Mouse (Mus musculus): Measurements from ENCODE around the gene C4b. TPM values are rescaled to one million over a fixed set of nuclear protein-coding genes. Genes with fewer than 3 reads are reported as not detected.
A peak's percentile ranks its signal among the peaks of the same experiment; 100 is the strongest.
"Not testable (repeated sequence)": the region's sequence is repeated elsewhere in the genome, so short reads cannot be mapped to it uniquely, and the experiment has no call there.

Gene C4b
- total RNA-seq, 2 experiments from 2014 or later, result 7.6 to 10.3 TPM

DNA sequence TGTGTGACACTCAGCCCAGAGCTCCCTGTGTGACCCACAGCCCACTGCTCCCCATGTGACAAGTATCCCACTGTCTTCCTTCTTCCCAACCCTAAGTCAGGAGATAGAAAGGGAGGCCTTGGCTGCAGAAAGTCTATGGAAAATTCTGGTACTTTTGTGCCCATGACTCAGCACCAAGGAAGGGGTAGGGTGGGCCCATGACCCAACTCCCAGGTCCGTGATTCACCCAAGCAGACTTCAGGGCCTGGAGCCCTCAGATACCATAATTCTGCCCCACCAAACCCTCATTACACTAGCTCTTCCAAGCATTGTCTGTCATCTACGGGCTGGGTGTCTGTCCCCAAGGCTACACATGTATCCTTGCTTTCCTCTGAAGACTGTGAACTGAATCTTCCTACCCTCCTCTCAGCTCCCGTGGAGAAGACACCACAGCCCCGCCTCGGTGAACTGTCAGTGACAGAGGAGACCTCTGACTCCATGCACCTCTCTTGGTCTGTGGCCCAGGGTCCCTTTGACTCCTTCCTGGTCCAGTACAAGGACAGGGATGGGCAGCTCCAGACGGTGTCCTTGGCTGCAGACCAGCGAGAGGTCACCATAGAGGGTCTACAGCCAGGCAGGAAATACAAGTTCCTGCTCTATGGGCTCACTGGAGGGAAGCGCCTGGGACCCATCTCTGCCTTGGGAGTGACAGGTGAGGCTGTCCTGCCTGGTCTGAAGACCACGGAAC, 29.3 kb downstream of the C4b start:
- intact Hi-C loops (cut with DNase I); DNase-seq (ENCODE audit: low spot score in 2 of 2): not testable (repeated sequence)

DNA sequence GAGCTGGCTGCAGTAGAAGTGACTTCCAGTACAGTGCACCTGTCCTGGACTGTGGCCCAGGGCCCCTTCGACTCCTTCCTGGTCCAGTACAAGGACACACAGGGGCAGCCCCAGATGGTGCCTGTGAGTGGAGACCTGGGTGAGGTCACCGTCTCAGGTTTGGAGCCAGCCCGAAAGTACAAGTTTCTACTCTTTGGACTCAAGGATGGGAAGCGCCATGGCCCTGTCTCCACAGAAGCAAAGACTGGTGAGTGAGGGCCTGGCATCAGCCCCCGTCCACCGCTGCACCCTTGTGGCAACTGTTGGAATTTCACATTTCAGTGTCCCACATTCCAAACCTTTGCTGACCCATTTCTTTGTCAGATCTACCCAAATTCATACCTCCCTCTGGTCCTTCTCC, 30.7 kb downstream of the C4b start:
- intact Hi-C loops (cut with DNase I), result loop anchor here (2.0 kb wide), 1 partner anchor 58 kb away; no protein-coding TSS in a partner anchor
- DNase-seq (ENCODE audit: low spot score in 2 of 2), result peak; percentile 57 to 66

DNA sequence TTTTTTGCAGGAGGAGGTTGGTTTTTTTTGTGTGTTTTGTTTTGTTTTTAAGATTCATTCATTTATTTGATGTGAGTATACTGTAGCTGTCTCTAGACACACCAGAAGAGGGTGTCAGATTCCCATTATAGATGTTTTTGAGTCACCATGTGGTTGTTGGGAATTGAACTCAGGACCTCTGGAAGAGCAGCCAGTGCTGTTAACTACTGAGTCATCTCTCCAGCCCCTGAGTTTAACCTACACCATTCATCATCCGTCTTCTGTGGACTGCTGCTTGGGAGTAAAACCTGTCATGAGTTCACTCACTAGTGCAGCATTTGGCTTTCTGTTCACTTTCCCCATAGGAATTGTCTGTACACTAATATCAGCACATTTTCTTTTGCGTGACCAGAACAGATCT, 37.2 kb downstream of the C4b start:
- DNase-seq (ENCODE audit: low spot score in 2 of 2); intact Hi-C loops (cut with DNase I): not testable (repeated sequence)

DNA sequence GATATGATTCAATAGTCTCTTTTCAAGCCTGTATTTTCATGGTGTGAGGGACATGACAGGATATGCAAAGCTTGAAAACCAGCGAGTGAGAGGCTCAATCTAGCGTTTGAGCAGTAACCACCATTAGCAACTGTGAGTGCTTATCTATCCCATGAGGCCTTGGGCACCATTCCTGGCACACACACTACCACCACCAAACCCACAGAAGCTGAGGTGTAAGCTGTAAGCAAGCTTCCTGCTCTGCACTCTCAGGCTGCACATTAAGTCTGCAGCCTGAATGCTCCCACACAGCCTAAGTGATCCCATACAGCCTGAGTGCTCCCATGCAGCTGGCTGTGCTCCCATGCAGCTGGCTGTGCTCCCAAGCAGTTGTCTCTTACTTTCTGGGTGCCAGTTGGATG, 43.0 kb downstream of the C4b start:
- peak; percentile 49 to 73 for DNase-seq (ENCODE audit: low spot score in 2 of 2)
- intact Hi-C loops (cut with DNase I), result loop anchor here (2.0 kb wide), 1 partner anchor 72 kb away; the partner anchor contains the start of genes Ppt2 and Prrt1

DNA sequence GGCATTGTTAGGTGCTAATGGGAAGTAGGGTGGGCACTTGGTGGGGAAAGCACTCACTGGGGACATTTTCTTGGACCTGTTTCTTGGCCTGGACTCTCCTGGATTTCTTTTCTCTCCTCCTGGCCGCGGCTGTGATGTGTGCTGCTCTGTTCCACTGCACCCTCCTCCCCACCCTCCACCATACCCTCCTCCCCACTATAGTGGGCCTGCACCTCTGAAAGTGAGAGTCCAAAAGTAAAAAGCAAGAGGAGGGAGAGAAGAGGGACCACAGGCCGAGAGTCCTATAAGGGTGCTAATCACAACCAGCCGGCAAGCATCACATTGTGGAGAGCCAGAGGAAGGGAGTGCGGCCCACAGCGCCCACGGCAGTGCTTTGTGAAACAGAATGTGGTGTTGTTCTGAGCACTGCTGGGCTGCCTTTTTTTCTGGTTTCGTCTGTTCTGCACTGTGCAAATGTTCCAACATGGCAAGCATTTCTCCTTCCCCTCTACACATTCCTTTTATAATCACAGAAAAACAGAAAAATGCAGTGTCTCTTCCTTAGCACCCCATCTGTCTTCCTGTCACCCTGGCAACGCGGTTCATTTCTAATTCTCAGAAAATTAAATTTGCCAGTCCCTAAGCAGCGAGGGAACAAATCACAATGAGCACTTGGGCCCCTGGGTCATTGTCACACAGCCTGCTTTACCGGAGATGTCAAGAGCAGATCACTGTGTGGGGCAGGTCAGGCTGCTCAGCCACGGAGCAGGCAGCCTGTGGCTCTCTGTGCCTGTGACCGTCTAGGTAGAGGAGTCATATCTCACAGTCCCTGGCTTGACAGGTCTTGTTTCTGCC, 43.9 kb downstream of the C4b start:
- intact Hi-C loops (cut with DNase I), result loop anchor here (2.0 kb wide), 1 partner anchor 71 kb away; the partner anchor contains the start of genes Ppt2 and Prrt1
- DNase-seq (ENCODE audit: low spot score in 2 of 2), result peak; percentile 64 to 92

DNA sequence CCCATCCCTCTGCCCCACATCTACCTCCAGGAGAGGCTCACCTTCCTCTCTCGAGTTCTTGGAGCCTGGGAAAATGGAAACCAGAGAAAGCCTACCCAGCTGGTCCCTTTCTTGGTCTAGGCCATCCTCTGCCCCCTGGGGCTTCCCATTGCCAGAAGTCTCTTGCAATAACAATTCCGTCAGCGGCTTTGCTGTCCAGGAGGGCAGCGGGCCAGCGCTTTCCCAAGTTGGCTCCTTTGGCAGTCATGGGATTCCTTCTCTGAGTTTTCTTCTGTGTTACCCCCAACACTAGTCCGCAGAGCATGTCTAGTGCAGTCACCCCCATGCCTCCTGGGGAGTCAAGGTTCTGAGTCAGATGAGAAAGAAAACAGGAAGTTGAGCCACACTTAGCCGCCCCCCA, 50.8 kb downstream of the C4b start:
- DNase-seq (ENCODE audit: low spot score in 2 of 2), result no peak
- intact Hi-C loops (cut with DNase I), result no loop called here

DNA sequence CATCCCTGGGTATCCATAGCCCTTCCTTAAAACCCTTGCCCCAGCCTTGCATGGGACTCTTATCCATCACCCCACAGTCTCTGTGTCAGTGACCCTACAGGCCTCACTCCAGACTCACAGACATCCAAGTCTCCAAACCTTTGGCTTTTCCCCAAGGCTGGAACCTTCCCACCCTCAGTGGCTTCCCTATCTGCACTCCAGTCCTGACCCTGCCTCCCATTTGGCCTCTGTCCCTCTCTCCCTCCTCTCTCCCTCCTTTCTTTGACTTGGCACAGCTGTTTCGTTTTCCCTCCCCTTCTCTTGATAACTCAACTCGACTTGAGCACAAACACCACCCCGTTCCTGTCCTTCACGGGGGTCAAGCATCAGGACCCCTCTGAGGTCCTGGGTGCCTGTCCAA, 53.2 kb downstream of the C4b start:
- DNase-seq (ENCODE audit: low spot score in 2 of 2), result no peak
- intact Hi-C loops (cut with DNase I), result no loop called here

DNA sequence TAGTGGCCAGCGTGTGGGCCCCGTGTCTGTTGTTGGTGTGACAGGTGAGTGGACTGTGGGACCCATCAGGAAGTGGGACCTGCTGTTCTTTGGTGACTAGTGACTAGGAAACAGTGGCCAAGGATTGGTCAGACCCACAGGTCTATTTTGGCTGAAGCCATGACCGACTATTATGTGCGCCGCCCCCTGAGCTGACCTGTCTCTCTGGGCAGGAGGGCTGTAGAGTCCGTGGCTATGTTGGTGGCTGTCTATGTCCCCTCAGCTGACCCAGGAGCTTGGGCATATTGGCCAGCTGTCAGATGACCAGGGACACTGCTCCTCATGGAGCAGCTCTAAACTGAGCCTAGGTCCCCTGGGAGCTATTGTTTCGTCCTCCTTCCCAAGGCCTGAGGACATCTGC, 54.8 kb downstream of the C4b start:
- intact Hi-C loops (cut with DNase I), result no loop called here
- DNase-seq (ENCODE audit: low spot score in 2 of 2), result no peak

DNA sequence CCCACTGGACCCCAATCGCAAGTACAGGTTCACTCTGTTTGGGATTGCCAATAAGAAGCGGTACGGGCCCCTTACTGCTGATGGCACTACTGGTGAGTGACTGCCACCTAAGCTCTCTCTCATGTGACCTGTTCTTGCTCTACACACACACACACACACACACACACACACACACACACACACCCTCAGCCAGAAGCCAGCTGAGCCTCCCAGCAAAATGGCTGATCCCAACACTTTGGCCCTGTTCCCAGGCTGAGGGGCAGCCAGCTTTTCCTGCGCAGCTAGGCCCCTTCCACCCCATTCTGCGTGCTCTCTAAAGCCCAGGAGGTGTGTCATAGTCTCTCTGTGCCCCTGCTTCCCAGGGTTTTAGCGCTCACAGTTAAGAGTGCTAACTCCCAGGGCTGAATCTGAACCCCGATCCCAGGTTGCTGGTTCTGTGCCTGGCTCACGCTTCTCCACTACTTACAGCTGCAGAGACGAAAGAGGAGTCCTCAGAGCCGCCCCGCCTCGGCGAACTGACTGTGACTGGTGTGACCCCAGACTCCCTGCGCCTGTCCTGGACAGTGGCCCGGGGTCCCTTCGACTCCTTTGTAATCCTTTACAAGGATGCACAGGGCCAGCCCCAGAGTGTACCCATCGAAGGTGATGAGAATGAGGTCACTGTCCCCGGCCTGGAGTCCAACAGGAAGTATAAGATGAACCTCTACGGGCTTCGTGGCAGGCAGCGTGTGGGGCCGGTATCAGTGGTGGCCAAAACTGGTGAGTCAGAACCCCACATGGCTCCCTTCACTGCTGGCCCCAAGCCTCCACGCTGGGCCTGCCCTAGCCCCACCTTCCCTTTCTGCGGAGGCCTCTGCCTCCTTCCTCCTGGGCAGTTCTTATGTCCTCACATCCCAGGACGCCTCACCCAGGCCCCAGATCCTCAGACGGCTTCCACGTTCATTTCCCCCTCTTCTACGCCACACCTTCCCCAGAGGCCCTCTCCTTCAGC, 58.3 kb downstream of the C4b start:
- intact Hi-C loops (cut with DNase I), result no loop called here

DNA sequence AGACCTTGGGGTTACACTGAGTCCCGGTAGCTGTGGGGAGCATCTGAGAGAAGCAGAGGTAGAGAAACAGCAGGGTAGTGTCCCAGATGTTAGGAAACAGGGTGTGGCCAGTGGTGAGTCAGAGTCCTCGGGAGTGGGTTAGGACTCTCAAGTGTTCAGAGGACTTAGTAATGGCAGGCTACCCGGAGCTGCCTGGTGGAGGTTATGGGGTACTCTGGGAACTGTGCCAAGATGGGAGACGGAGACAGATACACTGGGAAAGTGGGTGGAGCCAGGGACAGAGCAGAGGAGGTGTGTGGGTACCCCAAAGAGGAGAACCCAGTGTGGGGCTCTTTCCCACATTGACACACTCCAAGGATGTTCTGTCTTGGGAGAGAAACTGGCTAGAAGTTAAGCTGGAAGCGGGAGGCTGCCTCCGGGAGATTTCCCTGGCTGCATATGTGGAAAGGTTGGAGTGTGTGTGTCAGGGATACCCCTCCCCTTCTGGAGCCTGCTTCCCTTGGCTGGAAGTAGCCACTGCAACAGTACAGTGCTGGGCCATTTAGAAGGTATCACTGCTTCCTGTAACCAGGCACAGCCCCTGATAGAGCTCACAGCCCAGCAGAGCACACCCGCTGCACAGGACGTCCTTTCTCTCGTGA, 59.3 kb downstream of the C4b start:
- DNase-seq (ENCODE audit: low spot score in 2 of 2), result no peak
- intact Hi-C loops (cut with DNase I), result no loop called here

More for the DNA sequence above, 58.3 kb downstream of the C4b start:
- no peak for DNase-seq (ENCODE audit: low spot score in 2 of 2)

DNA sequence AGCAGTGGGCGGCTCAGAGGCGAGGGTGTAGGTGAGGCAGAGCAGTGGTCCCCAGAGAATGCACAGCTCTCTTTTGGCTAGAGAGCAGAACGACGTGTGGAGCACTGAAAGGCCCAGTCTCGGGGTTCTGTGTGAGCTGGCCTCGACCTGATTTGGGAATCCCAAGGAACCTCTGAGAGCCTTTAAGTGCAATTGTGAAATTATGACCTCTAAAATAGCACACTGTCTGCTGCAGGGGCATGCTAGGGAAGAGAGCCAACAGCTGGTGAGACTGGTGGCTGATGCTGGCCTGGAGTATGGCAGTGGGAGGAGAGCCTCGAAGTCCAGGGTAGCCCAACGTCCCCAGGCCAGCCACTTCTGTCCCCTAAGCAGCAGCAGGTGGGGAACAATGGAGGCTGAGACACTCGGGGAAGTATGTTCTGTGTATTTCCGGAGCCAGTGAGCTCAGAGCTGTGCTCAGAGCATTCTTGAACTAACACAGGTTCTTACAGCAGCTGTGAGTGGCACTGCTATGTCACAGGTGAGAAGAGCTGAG, 59.9 kb downstream of the C4b start:
- DNase-seq (ENCODE audit: low spot score in 2 of 2), result no peak
- intact Hi-C loops (cut with DNase I), result no loop called here

DNA sequence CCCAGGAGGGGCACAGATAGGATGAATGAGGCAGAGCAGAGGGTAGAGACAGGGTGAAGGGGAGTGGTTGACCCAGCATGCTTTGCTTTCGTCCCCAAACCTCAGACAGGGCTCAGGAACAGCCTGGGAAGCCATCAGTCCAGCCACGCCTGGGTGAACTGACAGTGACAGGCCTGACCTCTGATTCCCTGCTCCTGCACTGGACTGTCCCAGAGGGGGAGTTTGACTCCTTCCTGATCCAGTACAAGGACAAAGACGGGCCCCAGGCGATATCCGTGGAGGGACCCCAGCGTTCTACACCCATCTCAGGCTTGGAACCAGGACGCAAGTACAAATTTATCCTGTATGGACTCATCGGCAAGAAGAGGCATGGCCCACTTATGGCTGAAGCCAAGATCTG, 60.5 kb downstream of the C4b start:
- no peak for DNase-seq (ENCODE audit: low spot score in 2 of 2)
- intact Hi-C loops (cut with DNase I), result no loop called here

DNA sequence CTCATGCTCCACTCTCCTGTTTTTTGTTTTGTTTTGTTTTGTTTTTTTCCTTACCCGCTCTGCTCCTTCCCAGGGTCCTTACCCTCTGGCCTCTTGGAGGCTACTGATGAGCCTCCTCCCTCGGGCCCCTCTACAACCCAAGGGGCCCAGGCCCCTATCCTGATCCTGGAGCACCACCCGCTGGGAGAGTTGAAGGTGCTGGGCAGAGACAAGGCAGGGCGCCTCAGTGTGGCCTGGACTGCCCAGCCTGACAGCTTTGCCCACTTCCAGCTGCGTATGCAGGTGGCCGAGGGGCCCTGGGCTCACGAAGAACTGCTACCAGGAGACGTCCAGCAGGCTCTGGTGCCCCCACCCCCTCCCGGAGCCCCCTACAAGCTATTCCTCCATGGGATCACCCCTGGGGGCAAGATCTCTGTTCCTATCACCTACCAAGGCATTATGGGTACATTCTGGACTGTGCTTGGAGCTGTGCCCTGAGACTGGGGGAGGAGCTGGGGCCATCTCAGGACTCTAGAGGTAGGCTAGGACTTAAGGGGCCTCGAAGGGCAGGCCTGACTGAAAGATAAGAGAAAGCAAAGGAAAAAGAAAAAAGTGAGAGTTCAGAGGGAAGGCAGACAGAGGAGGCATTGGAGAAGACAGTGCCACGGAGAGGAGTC, 61.7 kb downstream of the C4b start:
- intact Hi-C loops (cut with DNase I), result no loop called here
- no peak for DNase-seq (ENCODE audit: low spot score in 2 of 2)

DNA sequence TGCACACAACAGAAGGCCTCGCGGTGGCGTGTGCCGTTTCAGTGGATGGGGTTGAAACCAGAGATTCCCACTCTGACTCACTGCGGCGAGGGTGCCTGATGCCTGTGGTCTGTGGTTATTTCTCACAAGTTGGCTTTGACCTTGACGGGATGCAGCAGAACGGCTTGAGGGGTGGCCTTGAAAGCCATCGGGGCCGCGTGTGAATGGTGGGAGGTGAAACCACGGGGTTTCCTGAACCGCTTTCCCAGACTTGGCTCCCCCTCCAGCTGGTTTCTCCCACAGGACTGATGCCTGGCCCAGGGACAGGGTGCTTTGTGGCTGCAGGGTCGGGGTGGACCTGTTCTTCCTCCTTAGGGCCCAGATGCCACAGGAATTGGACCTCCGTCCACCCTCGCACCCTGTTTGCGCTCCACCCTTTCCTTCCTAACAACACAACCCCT, 62.5 kb downstream of the C4b start:
- DNase-seq (ENCODE audit: low spot score in 2 of 2), result no peak
- intact Hi-C loops (cut with DNase I), result no loop called here

DNA sequence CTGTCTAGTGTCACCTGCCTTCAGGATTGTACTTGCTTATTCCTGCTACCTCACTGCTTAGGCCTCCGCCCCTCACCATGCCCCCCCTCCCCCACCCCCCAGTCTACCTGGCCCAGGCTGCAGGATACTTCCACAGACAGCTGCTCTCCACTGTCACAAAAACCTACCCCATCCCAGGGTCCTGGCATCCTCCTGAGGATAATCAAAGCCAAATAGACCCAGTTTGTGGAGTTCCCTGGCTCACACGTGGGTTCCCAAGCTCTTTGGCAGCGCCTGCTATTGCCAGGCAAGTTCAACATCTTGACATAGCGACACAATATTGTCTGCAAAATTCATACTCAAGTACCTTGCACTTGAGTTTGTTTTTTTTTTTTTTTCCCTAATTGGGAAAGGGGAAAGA, 63.1 kb downstream of the C4b start:
- intact Hi-C loops (cut with DNase I), result no loop called here
- DNase-seq (ENCODE audit: low spot score in 2 of 2), result no peak

DNA sequence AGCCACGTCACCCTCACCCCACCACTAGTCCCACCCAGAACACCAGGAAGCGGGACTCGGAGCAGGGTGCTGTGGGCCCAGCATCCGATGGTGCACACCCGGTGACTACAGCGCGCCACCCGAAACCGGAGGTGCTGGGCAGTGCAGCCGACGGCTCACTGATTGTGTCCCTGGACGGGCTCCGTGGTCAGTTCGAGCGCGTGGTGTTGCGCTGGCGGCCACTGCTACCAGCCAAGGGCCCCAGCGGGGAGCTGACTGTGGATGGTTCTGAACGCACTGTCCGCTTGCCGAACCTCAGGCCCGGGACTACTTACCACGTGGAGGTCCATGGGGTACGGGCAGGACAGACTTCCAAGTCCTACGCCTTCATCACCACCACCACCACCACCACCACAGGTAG, 63.5 kb downstream of the C4b start:
- no peak for DNase-seq (ENCODE audit: low spot score in 2 of 2)
- intact Hi-C loops (cut with DNase I), result no loop called here
